Mouse (Mus musculus): ENCODE data around the gene Zfhx3.

Zfhx3 gene

DNA sequence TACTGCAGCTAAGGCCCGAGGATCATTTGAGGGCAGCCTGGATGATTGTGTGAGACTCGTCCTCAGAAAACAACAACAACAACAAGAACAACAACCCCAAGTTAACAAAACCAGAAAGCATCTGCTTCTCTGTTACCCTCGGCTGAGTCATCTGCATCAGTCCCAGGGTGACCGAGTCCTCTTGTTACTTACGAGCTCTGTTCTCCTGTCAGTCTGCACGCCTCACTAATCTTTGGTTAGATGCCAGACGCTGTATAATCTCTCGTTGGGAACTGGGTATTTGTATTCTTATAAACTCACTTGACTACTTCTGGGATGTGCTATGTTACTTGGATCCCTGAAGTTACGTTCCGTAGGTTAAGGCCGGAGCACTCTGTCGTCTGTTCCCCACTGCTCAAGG is 1023.6 kb downstream of the Zfhx3 start:
- no peak for DNase-seq (ENCODE audit: extremely low spot score, low spot score)

DNA sequence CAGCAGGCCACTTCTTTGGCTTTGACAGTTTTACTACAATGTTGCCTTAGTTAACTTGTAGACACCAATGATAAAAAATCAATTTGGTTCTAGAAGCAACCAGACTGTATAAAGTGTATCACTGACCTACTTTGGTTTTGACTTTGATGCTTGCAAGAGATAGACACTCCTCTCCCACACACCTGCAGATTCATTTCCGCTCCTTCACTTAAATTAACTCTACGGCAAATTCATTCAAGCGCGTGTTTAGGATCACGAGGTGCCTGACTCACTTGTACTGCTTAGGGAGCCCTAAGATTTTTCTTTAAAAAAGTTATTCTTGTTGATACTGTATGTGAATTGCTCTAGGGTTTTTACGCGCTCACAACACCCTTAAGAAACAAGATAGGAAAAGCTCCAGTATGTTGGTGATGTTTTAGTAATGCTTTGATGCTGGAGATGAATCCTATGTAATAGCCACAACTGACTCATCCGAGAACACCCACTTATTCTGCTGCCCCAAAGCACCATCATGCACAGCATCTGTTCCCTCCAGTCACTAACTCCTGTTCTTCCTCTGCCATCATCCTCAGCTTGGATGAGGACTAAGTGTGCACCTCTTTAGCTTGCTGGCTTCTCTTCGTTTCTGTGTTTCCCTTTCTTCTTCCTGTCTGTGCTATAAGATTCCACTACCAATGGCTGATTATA is 1031.3 kb downstream of the Zfhx3 start:
- DNase-seq (ENCODE audit: extremely low spot score, low spot score), result no peak

DNA sequence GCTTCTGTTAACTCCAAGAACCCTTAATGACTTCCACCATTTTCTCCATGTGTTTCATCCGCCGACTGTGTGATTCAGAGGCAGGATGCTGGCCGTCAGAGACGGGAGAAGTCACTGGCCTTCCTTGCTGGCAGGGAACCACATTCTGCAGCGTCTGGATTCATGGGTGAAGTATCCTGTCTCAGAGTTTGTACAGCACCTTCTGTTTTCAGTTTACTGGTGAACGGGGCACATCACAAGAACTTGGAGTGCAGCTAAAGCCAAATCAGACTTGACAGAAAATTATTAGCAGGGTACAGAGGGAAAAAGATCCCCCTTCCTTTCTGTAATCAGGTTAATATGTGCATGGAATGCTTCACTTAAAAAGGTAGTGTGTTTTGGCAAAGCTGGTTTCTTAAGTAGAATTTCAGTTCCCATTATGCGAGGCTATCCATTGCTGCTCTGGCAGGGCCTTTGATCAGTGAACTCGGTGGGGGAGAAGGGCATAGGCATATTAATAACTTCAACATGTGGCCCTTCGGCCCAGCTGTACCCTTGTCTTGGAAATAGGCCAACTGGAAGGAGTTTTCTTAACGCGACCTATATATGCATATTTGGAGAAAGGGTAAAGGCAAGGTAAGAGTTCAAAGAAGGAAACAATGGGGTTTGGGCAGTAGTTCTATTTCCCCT is 1035.4 kb downstream of the Zfhx3 start:
- peak; percentile 47 for DNase-seq (ENCODE audit: extremely low spot score, low spot score)

DNA sequence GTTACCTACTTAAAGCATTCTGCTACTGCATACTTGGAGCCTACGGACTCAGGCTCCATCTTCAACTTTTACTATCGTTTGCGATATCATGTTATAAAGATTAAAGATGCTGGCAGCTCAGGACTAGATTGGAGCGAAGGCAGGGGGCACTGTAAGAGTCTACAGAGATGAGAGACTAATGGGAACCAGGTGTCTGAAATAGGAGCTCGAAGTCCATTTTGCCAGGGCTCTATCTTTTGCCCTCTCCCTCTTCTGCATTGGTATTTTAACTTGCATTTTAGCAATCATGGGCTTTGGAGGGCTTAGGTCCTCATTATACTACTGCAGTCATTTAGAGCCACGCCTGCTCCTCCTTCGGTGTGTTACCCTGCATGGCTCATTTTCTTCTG is 1035.9 kb downstream of the Zfhx3 start:
- no peak for DNase-seq (ENCODE audit: extremely low spot score, low spot score)

DNA sequence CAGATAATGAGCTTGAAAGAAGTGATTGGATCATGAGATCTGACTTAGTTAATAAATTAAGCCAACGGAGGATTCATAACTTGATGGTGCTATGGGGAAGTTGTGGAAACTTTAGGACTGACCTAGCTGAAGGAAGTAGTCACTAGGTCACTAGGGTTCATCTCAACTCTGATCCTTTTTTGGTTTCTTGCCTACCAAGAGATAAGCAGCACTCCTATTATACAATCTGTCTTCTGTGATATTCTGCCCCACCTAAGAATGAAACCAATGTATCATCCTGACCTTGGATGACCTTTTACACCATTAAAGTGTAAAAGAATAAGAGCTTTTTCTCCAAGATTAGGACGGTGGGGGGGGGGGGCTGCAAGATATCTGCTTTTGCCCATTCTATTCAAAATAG is 1042.5 kb downstream of the Zfhx3 start:
- no peak for DNase-seq (ENCODE audit: extremely low spot score, low spot score)

DNA sequence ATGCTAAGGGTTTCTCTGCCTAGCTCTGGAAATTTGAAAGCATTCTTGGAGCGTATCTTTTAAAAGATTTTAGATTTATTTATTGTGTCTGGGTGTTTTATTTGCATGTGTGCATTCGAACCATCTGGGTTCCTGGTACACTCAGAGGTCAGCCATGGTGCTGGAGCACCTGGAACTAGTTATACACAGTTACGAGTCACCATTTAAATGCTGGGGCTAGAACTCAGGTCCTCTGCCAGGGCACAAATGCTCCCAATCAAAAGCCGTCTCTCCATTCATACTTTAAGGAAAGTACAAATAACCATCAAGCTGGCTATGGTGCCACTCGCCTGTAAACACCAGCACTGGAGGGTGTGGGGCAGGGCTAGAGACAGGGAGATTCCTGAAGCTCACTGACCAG is 1047.4 kb downstream of the Zfhx3 start:
- DNase-seq (ENCODE audit: extremely low spot score, low spot score), result no peak

DNA sequence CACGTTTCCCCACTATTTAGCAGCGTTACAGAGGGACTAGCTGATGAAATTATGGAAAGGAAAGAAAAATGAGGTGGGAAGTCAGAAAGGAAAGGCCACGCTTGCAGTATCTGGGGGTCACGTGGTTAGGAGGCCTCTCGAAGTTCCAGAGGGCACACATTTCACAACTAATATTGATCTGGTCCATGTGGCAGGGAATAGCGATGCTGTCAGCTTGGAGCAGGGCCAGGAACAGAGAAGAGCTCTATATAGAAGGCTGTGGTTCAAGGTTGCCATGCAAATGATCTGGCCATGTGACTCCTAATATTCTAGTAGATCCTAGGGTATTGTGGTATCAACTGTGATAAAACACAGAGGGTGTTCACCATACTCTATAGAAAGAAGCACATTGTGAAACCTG is 1048.1 kb downstream of the Zfhx3 start:
- no peak for DNase-seq (ENCODE audit: extremely low spot score, low spot score)

DNA sequence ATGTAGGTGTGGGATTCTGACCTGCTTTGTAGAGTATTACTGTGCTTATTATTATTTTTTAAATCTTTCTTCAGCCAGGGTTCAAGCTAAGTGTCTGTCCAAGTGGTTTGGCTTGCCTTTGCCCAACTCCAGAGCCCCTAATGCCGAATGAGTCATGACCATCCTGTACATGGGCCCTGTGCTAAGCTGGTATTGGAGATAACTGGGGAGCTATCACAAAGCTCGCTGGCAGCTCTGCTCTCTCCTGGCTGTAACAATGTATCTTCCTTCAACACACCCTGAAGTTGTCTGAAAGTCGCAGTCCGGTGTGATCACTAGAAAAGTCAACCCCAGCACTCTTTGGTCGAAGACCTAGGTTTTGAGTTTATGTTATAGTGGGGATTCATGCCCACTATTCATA is 1049.0 kb downstream of the Zfhx3 start:
- DNase-seq (ENCODE audit: extremely low spot score, low spot score), result no peak

DNA sequence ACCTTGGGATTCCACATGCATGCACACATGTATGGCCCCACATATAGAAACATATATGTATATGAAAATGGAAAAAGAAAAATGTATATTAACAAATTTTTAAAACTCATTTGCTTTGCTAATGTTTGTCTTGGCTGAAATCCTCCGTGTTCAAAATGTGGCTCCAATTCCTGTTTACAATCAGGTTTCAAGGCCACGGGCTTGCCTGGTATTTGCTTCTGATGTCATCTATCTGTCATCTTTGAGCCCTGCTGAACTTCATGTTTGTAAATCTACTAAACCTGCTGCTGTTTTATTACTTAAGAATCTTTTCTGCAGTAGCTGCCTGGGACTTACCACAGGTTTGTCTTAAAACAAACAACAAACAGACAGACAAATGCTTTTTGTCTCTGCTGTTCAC is 1051.3 kb downstream of the Zfhx3 start:
- no peak for DNase-seq (ENCODE audit: extremely low spot score, low spot score)

DNA sequence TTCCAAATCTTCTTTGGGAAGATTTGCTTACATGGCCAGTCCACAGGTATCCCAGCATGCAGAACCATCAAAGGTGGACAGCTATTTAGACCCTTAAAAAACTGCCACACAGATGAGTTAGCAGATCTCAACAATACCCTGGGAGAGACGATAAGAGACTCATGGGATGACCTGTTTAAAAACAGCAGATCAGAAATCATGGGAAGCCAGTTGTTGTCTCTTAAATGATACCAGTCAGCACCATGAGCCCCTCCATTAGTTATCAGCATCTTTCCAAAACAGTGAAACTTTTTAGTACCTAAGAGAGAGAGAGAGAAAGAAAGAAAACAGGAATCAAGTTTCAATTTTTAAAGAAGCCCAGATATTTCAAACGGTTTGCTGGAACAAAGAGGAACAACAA is 1051.7 kb downstream of the Zfhx3 start:
- no peak for DNase-seq (ENCODE audit: extremely low spot score, low spot score)

DNA sequence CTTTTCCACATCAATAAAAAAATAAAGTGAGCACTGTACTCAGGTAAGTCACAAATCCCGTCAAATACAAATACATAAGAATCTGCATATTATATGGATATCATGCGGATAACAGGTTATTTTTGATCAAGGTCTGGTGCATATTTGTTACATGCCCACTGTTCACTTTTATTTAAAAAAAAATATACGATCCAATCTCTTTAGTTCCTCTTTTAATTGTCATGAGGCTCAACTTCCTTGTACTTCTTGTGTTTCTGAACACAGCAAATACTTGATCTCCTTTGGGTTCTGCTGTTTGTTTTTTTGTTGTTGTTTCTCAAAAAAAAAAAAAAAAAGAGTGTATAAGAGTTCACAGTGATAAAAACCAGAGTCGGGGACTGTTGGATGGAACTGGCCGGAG is 1052.4 kb downstream of the Zfhx3 start:
- DNase-seq (ENCODE audit: extremely low spot score, low spot score), result no peak

DNA sequence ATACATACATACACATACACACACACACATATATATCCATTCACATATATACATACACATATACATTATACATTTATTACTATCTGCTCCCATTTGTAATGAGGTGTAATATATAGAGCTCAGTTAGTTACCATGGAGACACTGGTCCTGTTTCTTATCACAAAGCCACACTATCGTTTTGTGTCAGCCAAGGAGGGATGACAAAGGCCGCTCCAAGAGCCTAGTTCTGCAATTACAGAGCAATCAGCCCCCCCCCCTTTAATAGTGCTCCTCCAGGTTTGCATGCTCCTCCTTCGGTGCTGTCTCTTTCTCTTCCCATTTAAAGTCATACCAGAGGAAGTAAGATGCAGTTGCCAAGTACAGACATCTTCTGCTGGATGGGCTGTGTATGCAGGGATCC is 1054.9 kb downstream of the Zfhx3 start:
- DNase-seq (ENCODE audit: extremely low spot score, low spot score), result no peak

DNA sequence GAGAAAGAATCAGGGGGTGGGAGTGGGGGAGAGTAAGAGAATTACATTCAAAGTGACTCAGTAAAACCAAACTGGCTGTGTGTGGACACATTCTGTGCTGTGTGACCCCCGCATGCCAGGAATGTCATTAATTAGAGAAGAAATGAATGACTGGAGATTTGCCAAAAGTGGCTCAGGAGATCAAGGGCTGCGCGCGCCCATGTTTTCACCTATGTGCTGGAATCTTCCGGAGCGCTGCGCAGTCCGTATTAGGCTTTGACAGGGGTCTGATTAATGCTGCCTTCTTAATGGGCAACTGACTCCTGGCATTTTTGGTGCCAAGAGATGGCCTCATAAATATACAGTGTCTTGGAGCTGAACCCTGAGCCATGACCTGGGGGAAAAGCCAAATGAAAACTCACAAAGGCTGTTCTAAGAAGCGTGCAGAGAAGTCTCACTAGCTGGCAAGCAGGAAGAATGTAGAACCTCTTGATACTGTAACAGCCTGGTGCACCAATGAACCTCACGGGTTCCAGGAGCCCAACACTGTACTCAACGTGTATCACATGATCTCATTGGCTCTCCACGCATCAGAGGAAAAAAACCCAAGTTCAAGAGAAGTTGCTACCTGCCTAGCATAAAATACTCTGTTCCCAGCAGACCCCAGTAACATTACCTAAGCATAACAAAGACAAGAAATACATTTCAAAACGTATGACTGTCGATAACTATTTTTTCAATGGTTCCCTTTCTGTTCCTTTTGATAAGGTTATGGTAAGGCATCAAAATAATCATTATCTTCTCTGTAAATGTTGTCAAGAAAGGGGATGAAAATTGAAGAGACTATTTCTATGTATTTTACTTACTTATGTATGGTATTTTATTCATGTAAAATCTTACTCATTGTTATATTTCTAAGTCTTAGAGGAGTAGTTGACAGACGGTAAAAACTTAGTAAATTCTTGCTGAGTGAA is 1057.1 kb downstream of the Zfhx3 start:
- DNase-seq (ENCODE audit: extremely low spot score, low spot score), result no peak

DNA sequence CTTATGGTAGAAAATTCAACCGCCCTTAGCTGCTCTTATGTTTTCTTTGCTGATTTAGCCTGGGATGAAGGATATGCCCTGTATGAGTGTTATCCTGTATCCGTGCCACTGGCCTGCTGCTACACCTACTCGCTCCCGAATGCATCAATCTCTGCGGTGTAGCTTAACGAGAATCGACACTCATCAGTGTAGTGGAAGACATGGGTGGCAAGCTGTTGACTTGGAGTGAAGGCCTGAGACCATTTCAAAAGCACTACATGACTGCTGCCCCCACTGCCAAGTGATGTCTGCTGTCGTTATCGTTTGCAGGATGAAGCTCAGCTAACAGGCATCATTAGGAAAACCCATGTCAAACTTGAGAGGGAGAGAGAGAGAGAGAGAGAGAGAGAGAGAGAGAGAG is 1058.6 kb downstream of the Zfhx3 start:
- no peak for DNase-seq (ENCODE audit: extremely low spot score, low spot score)

DNA sequence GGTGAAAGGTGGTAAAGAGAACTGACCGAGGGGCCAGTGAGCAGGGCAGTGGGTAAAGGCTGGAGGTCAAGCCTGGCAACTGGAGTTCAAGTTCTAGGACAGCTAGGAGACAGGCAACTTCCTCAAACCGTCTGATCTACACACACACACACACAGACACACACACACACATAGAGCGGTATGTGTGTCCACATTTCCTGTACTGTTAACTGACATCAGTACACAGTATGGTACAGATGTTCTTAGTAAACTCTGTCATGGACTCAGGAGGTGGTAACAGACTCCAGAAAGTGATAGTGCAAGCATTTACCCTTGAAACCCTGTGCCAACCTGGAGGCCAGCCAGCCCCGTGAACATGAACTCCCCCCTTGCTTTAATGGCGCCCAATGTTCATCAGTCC is 1059.5 kb downstream of the Zfhx3 start:
- DNase-seq (ENCODE audit: extremely low spot score, low spot score), result no peak

DNA sequence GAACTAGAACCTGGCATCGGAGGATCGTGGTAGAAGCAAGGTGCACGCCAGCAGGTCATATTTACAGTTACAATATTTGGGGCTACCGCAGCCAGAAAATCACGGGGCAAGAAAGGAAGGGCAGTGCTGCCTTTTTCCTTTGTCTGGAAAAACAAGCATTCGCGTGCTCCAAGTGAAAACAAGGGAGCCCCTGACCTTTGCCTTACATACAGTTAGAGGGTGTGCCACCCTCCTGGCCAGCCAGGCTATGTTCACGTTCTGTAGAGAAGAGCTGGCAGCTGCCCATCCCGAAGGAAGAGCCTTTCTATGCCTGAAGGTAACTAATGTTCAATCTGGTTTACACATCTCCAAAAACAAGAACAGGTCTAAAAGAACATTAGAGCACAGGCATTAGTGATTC is 1064.5 kb downstream of the Zfhx3 start:
- no peak for DNase-seq (ENCODE audit: extremely low spot score, low spot score)
